Mouse (Mus musculus) midbrain, embryonic 12.5 days (tissue): ENCODE measurements around the gene Tldc1. TPM values are rescaled to one million over a fixed set of nuclear protein-coding genes. Genes with fewer than 3 reads are reported as not detected.
A peak's percentile ranks its signal among the peaks of the same experiment; 100 is the strongest.

ENCODE experiments used
- ATAC-seq: fragments of 200-750 bp; cut with Nextera tagmentation; 2 replicates; pipeline ENCODE4 v1.8.0; 2017; ENCODE audit warnings: low read depth, moderate TSS enrichment, moderate library complexity; ENCODE audit not compliant: low FRiP score
- H3K27ac ChIP-seq: fragments of 300-500 bp; sonication (generic); replicated peaks from 2 replicates; pipeline ENCODE4 v1.5.1; 2016; ENCODE audit warnings: mild to moderate bottlenecking
- H3K27me3 ChIP-seq: fragments of 300-500 bp; sonication (generic); 2 replicates; pipeline ENCODE4 v1.6.1; 2016; ENCODE audit warnings: mild to moderate bottlenecking
- H3K36me3 ChIP-seq: fragments of 300-500 bp; sonication (generic); 2 replicates; pipeline ENCODE4 v1.6.1; 2016
- H3K4me1 ChIP-seq: fragments of 300-500 bp; sonication (generic); 2 replicates; pipeline ENCODE4 v1.6.1; 2016
- H3K4me2 ChIP-seq: fragments of 300-500 bp; sonication (generic); replicated peaks from 2 replicates; pipeline ENCODE4 v1.6.1; 2016; ENCODE audit warnings: mild to moderate bottlenecking, moderate library complexity
- H3K4me3 ChIP-seq: fragments of 300-500 bp; sonication (generic); 2 replicates; pipeline ENCODE4 v1.5.1; 2016; ENCODE audit warnings: mild to moderate bottlenecking
- H3K9ac ChIP-seq: fragments of 300-500 bp; sonication (generic); replicated peaks from 2 replicates; pipeline ENCODE4 v1.6.1; 2016; ENCODE audit warnings: mild to moderate bottlenecking, moderate library complexity
- H3K9me3 ChIP-seq: fragments of 300-500 bp; sonication (generic); 2 replicates; pipeline ENCODE4 v1.6.1; 2016; ENCODE audit warnings: mild to moderate bottlenecking
- WGBS: fragments of 180-500 bp; shearing (Covaris S2); methylation state at CpG from one replicate; pipeline ENCODE4 v1.1.7; 2016; 5-methylcytosine and 5-hydroxymethylcytosine counted together
- polyA plus RNA-seq: library from polyadenylated mRNA; unstranded; fragments of >200 nt; fragmentation: Nextera tagmentation; extraction: Ambion mirVana; gene quantifications from 2 replicates; pipeline ENCODE4 v1.2.1, GENCODE M21; 2016

Gene Tldc1
- polyA plus RNA-seq: 10.3 and 13.3 TPM in 2 replicates

- WGBS: under 1% methylated on average over 18 of the region's 18 CpGs
- Histone ChIP-seq H3K27ac (peak within 1 kb of the TSS; percentile 84), H3K4me1 (peaks cover 18% of the 10 kb centered on the region), H3K36me3 (no peaks in the 10 kb centered on the region), H3K27me3 (0 out of 2 replicates have a peak, but pooled peaks cover 9% of the 10 kb centered on the region), H3K4me3 (peak within 1 kb of the TSS; percentile 61), H3K4me2 (peak within 1 kb of the TSS; percentile 88), H3K9ac (peak within 1 kb of the TSS; percentile 75), H3K9me3 (no peaks in the 10 kb centered on the region)
- ATAC-seq: peak; percentile 98
Observed at GRCm38 (mm10) chr8:119778263-119778662, at the start of gene Tldc1. Tldc1 (minus strand) TSS chr8:119778416.

GRCm38 (mm10) chr8:119827721-119828153 is 49.5 kb upstream of the Tldc1 start:
- Histone ChIP-seq H3K4me3 (no peak overlapping the region), H3K27ac (peak overlapping the region; percentile 61), H3K36me3 (no peaks in the 10 kb centered on the region; the same call in 1 of the 2 replicates), H3K9me3 (no peaks in the 10 kb centered on the region), H3K4me2 (no peak overlapping the region), H3K9ac (peak overlapping the region; percentile 4; the same call in 1 of the 2 replicates), H3K27me3 (0 out of 2 replicates have a peak, but pooled peaks cover 3% of the 10 kb centered on the region), H3K4me1 (peaks cover 76% of the 10 kb centered on the region)
- no peak for ATAC-seq
- WGBS: 29% methylated on average over 4 of the region's 4 CpGs

GRCm38 (mm10) chr8:119826982-119827381 is 48.8 kb upstream of the Tldc1 start:
- H3K4me1 ChIP-seq: peaks cover 68% of the 10 kb centered on the region

GRCm38 (mm10) chr8:119825950-119826730 is 47.9 kb upstream of the Tldc1 start:
- Histone ChIP-seq H3K27me3 (0 out of 2 replicates have a peak, but pooled peaks cover 3% of the 10 kb centered on the region), H3K36me3 (peaks cover 11% of the 10 kb centered on the region), H3K27ac (no peak overlapping the region), H3K4me2 (no peak overlapping the region), H3K4me1 (peaks cover 60% of the 10 kb centered on the region), H3K4me3 (no peak overlapping the region), H3K9me3 (no peaks in the 10 kb centered on the region), H3K9ac (no peak overlapping the region)
- no peak for ATAC-seq
- 92% methylated on average over 19 of the region's 19 CpGs for WGBS

More at GRCm38 (mm10) chr8:119826982-119827381, 48.8 kb upstream of the Tldc1 start:
- Histone ChIP-seq H3K36me3 (peaks cover 5% of the 10 kb centered on the region; the same call in 1 of the 2 replicates), H3K4me3 (no peak overlapping the region), H3K9me3 (no peaks in the 10 kb centered on the region), H3K4me2 (no peak overlapping the region), H3K9ac (no peak overlapping the region), H3K27me3 (0 out of 2 replicates have a peak, but pooled peaks cover 3% of the 10 kb centered on the region), H3K27ac (no peak overlapping the region)
- 87% methylated on average over 5 of the region's 5 CpGs for WGBS
- ATAC-seq: no peak

- H3K4me1 ChIP-seq: peaks cover 47% of the 10 kb centered on the region
Observed at GRCm38 (mm10) chr8:119824809-119825273, 46.6 kb upstream of the Tldc1 start.

GRCm38 (mm10) chr8:119824100-119824499 is 45.9 kb upstream of the Tldc1 start:
- Histone ChIP-seq H3K4me1 (peaks cover 42% of the 10 kb centered on the region), H3K36me3 (peaks cover 22% of the 10 kb centered on the region), H3K9ac (no peak overlapping the region), H3K27ac (no peak overlapping the region), H3K4me2 (no peak overlapping the region), H3K9me3 (no peaks in the 10 kb centered on the region), H3K4me3 (no peak overlapping the region), H3K27me3 (0 out of 2 replicates have a peak, but pooled peaks cover 3% of the 10 kb centered on the region)
- 30% methylated on average over 4 of the region's 4 CpGs for WGBS
- ATAC-seq: 0 out of 2 replicates have a peak, but pooled peaks have one; percentile 24

More at GRCm38 (mm10) chr8:119824809-119825273, 46.6 kb upstream of the Tldc1 start:
- Histone ChIP-seq H3K9me3 (no peaks in the 10 kb centered on the region), H3K36me3 (peaks cover 21% of the 10 kb centered on the region), H3K27ac (no peak overlapping the region), H3K4me2 (no peak overlapping the region), H3K27me3 (0 out of 2 replicates have a peak, but pooled peaks cover 3% of the 10 kb centered on the region), H3K4me3 (no peak overlapping the region), H3K9ac (no peak overlapping the region)
- WGBS: 78% methylated on average over 11 of the region's 11 CpGs
- ATAC-seq: no peak

GRCm38 (mm10) chr8:119823278-119823677 is 45.1 kb upstream of the Tldc1 start:
- Histone ChIP-seq H3K4me2 (no peak overlapping the region), H3K4me3 (no peak overlapping the region), H3K9me3 (no peaks in the 10 kb centered on the region), H3K27ac (no peak overlapping the region), H3K36me3 (peaks cover 22% of the 10 kb centered on the region), H3K27me3 (0 out of 2 replicates have a peak, but pooled peaks cover 3% of the 10 kb centered on the region), H3K9ac (no peak overlapping the region), H3K4me1 (peaks cover 33% of the 10 kb centered on the region)
- no peak for ATAC-seq
- 96% methylated on average over 9 of the region's 9 CpGs for WGBS

- ATAC-seq: no peak
- no peak overlapping the region for H3K27ac ChIP-seq
- peaks cover 29% of the 10 kb centered on the region for H3K4me1 ChIP-seq
- 98% methylated on average over 6 of the region's 6 CpGs for WGBS
- H3K9ac ChIP-seq: no peak overlapping the region
- no peak overlapping the region for H3K4me3 ChIP-seq
- no peaks in the 10 kb centered on the region for H3K9me3 ChIP-seq
- no peak overlapping the region for H3K4me2 ChIP-seq
- H3K36me3 ChIP-seq: peaks cover 22% of the 10 kb centered on the region
- 0 out of 2 replicates have a peak, but pooled peaks cover under 1% of the 10 kb centered on the region for H3K27me3 ChIP-seq
Observed at GRCm38 (mm10) chr8:119821691-119822090, 43.5 kb upstream of the Tldc1 start.

- H3K9me3 ChIP-seq: no peaks in the 10 kb centered on the region
- H3K36me3 ChIP-seq: peaks cover 29% of the 10 kb centered on the region
- H3K27me3 ChIP-seq: no peaks in the 10 kb centered on the region
- no peak for ATAC-seq
- H3K27ac ChIP-seq: no peak overlapping the region
- H3K9ac ChIP-seq: no peak overlapping the region
- WGBS: 92% methylated on average over 8 of the region's 8 CpGs
- H3K4me2 ChIP-seq: no peak overlapping the region
- no peak overlapping the region for H3K4me3 ChIP-seq
- peaks cover 28% of the 10 kb centered on the region for H3K4me1 ChIP-seq
Observed at GRCm38 (mm10) chr8:119819976-119820375, 41.8 kb upstream of the Tldc1 start.

GRCm38 (mm10) chr8:119819316-119819715 is 41.1 kb upstream of the Tldc1 start:
- no peak overlapping the region for H3K4me3 ChIP-seq
- peaks cover 25% of the 10 kb centered on the region for H3K4me1 ChIP-seq
- H3K27ac ChIP-seq: no peak overlapping the region
- no peaks in the 10 kb centered on the region for H3K9me3 ChIP-seq
- H3K9ac ChIP-seq: no peak overlapping the region
- ATAC-seq: no peak
- 66% methylated on average over 7 of the region's 7 CpGs for WGBS
- peaks cover 34% of the 10 kb centered on the region for H3K36me3 ChIP-seq
- no peak overlapping the region for H3K4me2 ChIP-seq
- H3K27me3 ChIP-seq: no peaks in the 10 kb centered on the region

- no peak overlapping the region for H3K4me3 ChIP-seq
- H3K4me2 ChIP-seq: no peak overlapping the region
- H3K9me3 ChIP-seq: no peaks in the 10 kb centered on the region
- 35% methylated on average over 12 of the region's 12 CpGs for WGBS
- H3K36me3 ChIP-seq: peaks cover 32% of the 10 kb centered on the region
- no peak overlapping the region for H3K27ac ChIP-seq
- ATAC-seq: no peak
- peaks cover 36% of the 10 kb centered on the region for H3K4me1 ChIP-seq
- no peaks in the 10 kb centered on the region for H3K27me3 ChIP-seq
- H3K9ac ChIP-seq: no peak overlapping the region
Observed at GRCm38 (mm10) chr8:119817446-119817845, 39.2 kb upstream of the Tldc1 start.

GRCm38 (mm10) chr8:119816219-119816618 is 38.0 kb upstream of the Tldc1 start:
- no peak overlapping the region for H3K9ac ChIP-seq
- peaks cover 23% of the 10 kb centered on the region; the same call in 1 of the 2 replicates for H3K36me3 ChIP-seq
- 84% methylated on average over 6 of the region's 6 CpGs for WGBS
- no peaks in the 10 kb centered on the region for H3K9me3 ChIP-seq
- H3K4me1 ChIP-seq: peaks cover 45% of the 10 kb centered on the region
- no peak for ATAC-seq
- no peaks in the 10 kb centered on the region for H3K27me3 ChIP-seq
- 0 out of 2 replicates have a peak overlapping the region, but pooled peaks have one; percentile 25 for H3K27ac ChIP-seq
- no peak overlapping the region for H3K4me2 ChIP-seq
- H3K4me3 ChIP-seq: no peak overlapping the region
